Mouse (Mus musculus): ENCODE results near the gene Ccdc103.

- TF ChIP-seq CTCF (IDR thresholded peaks at IDR 0.05; ENCODE audit: borderline replicate concordance, extremely low read depth, insufficient read depth, insufficient read length) (no peak), POLR2A (IDR thresholded peaks at IDR 0.05; ENCODE audit: borderline replicate concordance, extremely low read depth, insufficient read depth, insufficient read length, poor library complexity, severe bottlenecking) (no peak)
Measured at GRCm38 (mm10) chr11:102887433-102887832, 6.4 kb downstream of the Ccdc103 start.
